Comparison of ENCODE assay signal across 9 mouse cellular contexts in genomic region chrX:7854578-7854977, GRCm38 (mm10). TPM values are rescaled to one million over a fixed set of nuclear protein-coding genes. Genes with fewer than 3 reads are reported as not detected.
A peak's percentile ranks its signal among the peaks of the same experiment; 100 is the strongest.
DNase-seq lines count a peak whose midpoint lies in the region; TF ChIP-seq lines count a peak whose summit lies in the region.
"Had no signal": no experiment of that assay in that cellular context is flagged by ENCODE, and none has a peak within 500 bp of the region (broad histone marks: within the 10 kb centered on the region; RNA-seq: fewer than 3 reads in every experiment).

No protein-coding gene starts in this region.

- peak; percentile 37 to 44 for DNase-seq in heart, postnatal 10 days
- no peak for DNase-seq in heart, adult 11 months
- DNase-seq in spleen, adult 18-20 months = peak; percentile 33 to 46
- no peak for DNase-seq in spleen, adult 12 weeks (ENCODE audit: low spot score)
- DNase-seq in left cerebral cortex, postnatal 4 days = peak; percentile 21
- DNase-seq in urinary bladder, adult 18-20 months (ENCODE audit: low spot score in 2 of 2) = no peak

- 10% methylated on average over 2 of the region's 2 CpGs for WGBS in bone marrow, adult 2 months
- 25% methylated on average over 2 of the region's 2 CpGs for WGBS in small intestine, adult 2 months

- no peak for TF ChIP-seq POLR2A in bone marrow, adult 2 months (IDR thresholded peaks at IDR 0.05; ENCODE audit: borderline replicate concordance, control insufficient read depth, low read depth, low read length)
- TF ChIP-seq POLR2A in small intestine, adult 2 months (IDR thresholded peaks at IDR 0.05; ENCODE audit: low read depth, low read length) = no peak

- H3K27me3 ChIP-seq in small intestine, adult 2 months (ENCODE audit: control insufficient read depth, insufficient read depth, low read length) = no peaks in the 10 kb centered on the region
- H3K27me3 ChIP-seq: embryonic facial prominence, embryonic 15.5 days had no signal

- H3K4me3 ChIP-seq in bone marrow, adult 2 months (replicated peaks; ENCODE audit: control insufficient read depth, low read depth, low read length) = no peak overlapping the region
- H3K4me3 ChIP-seq in small intestine, adult 2 months (ENCODE audit: low read depth, low read length) = no peak overlapping the region
- H3K4me3 ChIP-seq: embryonic facial prominence, embryonic 15.5 days had no signal

- H3K4me1 ChIP-seq in bone marrow, adult 2 months (ENCODE audit: control insufficient read depth, insufficient read depth, low read length) = no peaks in the 10 kb centered on the region
- no peaks in the 10 kb centered on the region for H3K4me1 ChIP-seq in small intestine, adult 2 months (ENCODE audit: control insufficient read depth, insufficient read depth, insufficient read length, low read length)
- H3K4me1 ChIP-seq: embryonic facial prominence, embryonic 15.5 days had no signal

- intact Hi-C loops in heart, postnatal 10 days (cut with DNase I) = no loop called here
- intact Hi-C loops in left cerebral cortex, postnatal 4 days (cut with DNase I) = no loop called here

- peak; percentile 63 for TF ChIP-seq CTCF in bone marrow, adult 2 months (IDR thresholded peaks at IDR 0.05; ENCODE audit: control insufficient read depth, insufficient read depth, low read length)
- TF ChIP-seq CTCF in small intestine, adult 2 months (IDR thresholded peaks at IDR 0.05; ENCODE audit: extremely low read depth, insufficient read length, insufficient replicate concordance, low read depth, low read length) = peak; percentile 59; the same call in 1 of the 2 replicates

- no peak overlapping the region for H3K27ac ChIP-seq in bone marrow, adult 2 months (ENCODE audit: control insufficient read depth, insufficient read depth, low read depth, low read length, poor library complexity)
- H3K27ac ChIP-seq in small intestine, adult 2 months (ENCODE audit: insufficient read depth, low read depth, low read length) = no peak overlapping the region
- H3K27ac ChIP-seq: embryonic facial prominence, embryonic 15.5 days had no signal

- H3K36me3 ChIP-seq in small intestine, adult 2 months (ENCODE audit: control insufficient read depth, insufficient read depth, low read length) = peaks cover 8% of the 10 kb centered on the region
- H3K36me3 ChIP-seq: embryonic facial prominence, embryonic 15.5 days had no signal

RNA-seq across cellular contexts. Expression of gene Otud5, which starts 13.4 kb away (rescaled TPM):
- total RNA-seq in heart, postnatal 10 days (2021) = 10 to 100 TPM; 34.0 to 38.8 TPM
- 124 and 222 TPM in 2 replicates for polyA plus RNA-seq in bone marrow, adult 2 months (2011; ENCODE audit: insufficient read depth, insufficient read length, low replicate concordance, missing spikeins)
- total RNA-seq in left cerebral cortex, postnatal 4 days (2021) = 10 to 100 TPM; 63.8 to 69.8 TPM
- polyA plus RNA-seq in small intestine, adult 2 months (2012; rRNA removed) = 22.0 and 45.8 TPM in 2 replicates

RNA-seq across cellular contexts. Expression of gene Pim2, which starts 23.5 kb away (rescaled TPM):
- total RNA-seq in heart, postnatal 10 days (2021) = 1 to 10 TPM; 2.1 to 2.8 TPM
- polyA plus RNA-seq in bone marrow, adult 2 months (2011; ENCODE audit: insufficient read depth, insufficient read length, low replicate concordance, missing spikeins) = 20.0 and 26.2 TPM in 2 replicates
- 10 to 100 TPM; 25.4 to 27.2 TPM for total RNA-seq in left cerebral cortex, postnatal 4 days (2021)
- polyA plus RNA-seq in small intestine, adult 2 months (2012; rRNA removed) = 6.8 and 14.5 TPM in 2 replicates

RNA-seq across cellular contexts. Expression of gene Slc35a2, which starts 29.2 kb away (rescaled TPM):
- total RNA-seq in heart, postnatal 10 days (2021) = 10 to 100 TPM; 15.5 to 15.8 TPM
- 21.0 and 37.1 TPM in 2 replicates for polyA plus RNA-seq in bone marrow, adult 2 months (2011; ENCODE audit: insufficient read depth, insufficient read length, low replicate concordance, missing spikeins)
- total RNA-seq in left cerebral cortex, postnatal 4 days (2021) = 10 to 100 TPM; 40.5 to 41.7 TPM
- polyA plus RNA-seq in small intestine, adult 2 months (2012; rRNA removed) = 53.4 and 99.6 TPM in 2 replicates

RNA-seq across cellular contexts. Expression of gene Kcnd1, which starts 32.5 kb away (rescaled TPM):
- total RNA-seq in heart, postnatal 10 days (2021) = under 1 TPM; 0.79 to 0.94 TPM
- polyA plus RNA-seq in bone marrow, adult 2 months (2011; ENCODE audit: insufficient read depth, insufficient read length, low replicate concordance, missing spikeins) = 2.2 and 4.8 TPM in 2 replicates
- 10 to 100 TPM; 10.9 to 12.9 TPM for total RNA-seq in left cerebral cortex, postnatal 4 days (2021)
- polyA plus RNA-seq in small intestine, adult 2 months (2012; rRNA removed) = 0.72 and 1.3 TPM in 2 replicates

RNA-seq across cellular contexts. Expression of gene Pqbp1, which starts 44.5 kb away (rescaled TPM):
- 10 to 100 TPM; 33.3 to 33.7 TPM for total RNA-seq in heart, postnatal 10 days (2021)
- polyA plus RNA-seq in bone marrow, adult 2 months (2011; ENCODE audit: insufficient read depth, insufficient read length, low replicate concordance, missing spikeins) = 40.9 and 45.1 TPM in 2 replicates
- total RNA-seq in left cerebral cortex, postnatal 4 days (2021) = 10 to 100 TPM; 92.7 to 98.2 TPM
- 15.0 and 31.7 TPM in 2 replicates for polyA plus RNA-seq in small intestine, adult 2 months (2012; rRNA removed)

Comparison
In these comparisons a context has a peak if more than half of its experiments do, and no peak if none do; other contexts are left out.
1. DNase-seq: peak in heart, postnatal 10 days (2 of 2), spleen, adult 18-20 months (2 of 2) and left cerebral cortex, postnatal 4 days (single experiment); none in heart, adult 11 months (single experiment), spleen, adult 12 weeks (single experiment) and urinary bladder, adult 18-20 months (0 of 2).
2. RNA of gene Pim2, which starts 23.5 kb away (total RNA-seq): 25.4 to 27.2 TPM in left cerebral cortex, postnatal 4 days; 2.1 to 2.8 TPM in heart, postnatal 10 days; every median in the first group is over 4 times any median in the second.